Mouse (Mus musculus) erythroblast, embryonic 14.5 days (primary cell): ENCODE data around the gene Tmem121. TPM values are rescaled to one million over a fixed set of nuclear protein-coding genes. Genes with fewer than 3 reads are reported as not detected.

ENCODE experiments used
- H3K27me3 ChIP-seq: 2 replicates; pipeline ENCODE4 v1.6.1; 2012; ENCODE audit warnings: inconsistent platforms; ENCODE audit not compliant: control insufficient read depth
- H3K36me3 ChIP-seq: 2 replicates; pipeline ENCODE4 v1.6.1; 2012; ENCODE audit warnings: mild to moderate bottlenecking, inconsistent platforms; ENCODE audit not compliant: control insufficient read depth
- H3K4me1 ChIP-seq: 2 replicates; pipeline ENCODE4 v1.6.1; 2012; ENCODE audit warnings: inconsistent platforms; ENCODE audit not compliant: control insufficient read depth
- H3K4me3 ChIP-seq: replicated peaks from 2 replicates; pipeline ENCODE3; 2012; ENCODE audit warnings: moderate library complexity, mild to moderate bottlenecking, inconsistent platforms
- H3K9me3 ChIP-seq: 2 replicates; pipeline ENCODE4 v1.6.1; 2012; ENCODE audit warnings: low read length, inconsistent platforms, mixed read lengths; ENCODE audit not compliant: control insufficient read depth
- GATA1 ChIP-seq: IDR thresholded peaks from 2 replicates; pipeline ENCODE4 v1.6.1; 2012; ENCODE audit warnings: low read length, inconsistent platforms, mixed read lengths
- TAL1 ChIP-seq: IDR thresholded peaks from 3 replicates; pipeline ENCODE4 v1.6.1; 2012; ENCODE audit warnings: low read length, inconsistent platforms, mixed read lengths
- polyA plus RNA-seq: library from polyadenylated mRNA; stranded (reverse); fragments of >175 nt; gene quantifications from 2 replicates; pipeline ENCODE4 v1.2.3, GENCODE M21; 2012

Tmem121 gene
- polyA plus RNA-seq, 1 experiment, result not detected

DNA sequence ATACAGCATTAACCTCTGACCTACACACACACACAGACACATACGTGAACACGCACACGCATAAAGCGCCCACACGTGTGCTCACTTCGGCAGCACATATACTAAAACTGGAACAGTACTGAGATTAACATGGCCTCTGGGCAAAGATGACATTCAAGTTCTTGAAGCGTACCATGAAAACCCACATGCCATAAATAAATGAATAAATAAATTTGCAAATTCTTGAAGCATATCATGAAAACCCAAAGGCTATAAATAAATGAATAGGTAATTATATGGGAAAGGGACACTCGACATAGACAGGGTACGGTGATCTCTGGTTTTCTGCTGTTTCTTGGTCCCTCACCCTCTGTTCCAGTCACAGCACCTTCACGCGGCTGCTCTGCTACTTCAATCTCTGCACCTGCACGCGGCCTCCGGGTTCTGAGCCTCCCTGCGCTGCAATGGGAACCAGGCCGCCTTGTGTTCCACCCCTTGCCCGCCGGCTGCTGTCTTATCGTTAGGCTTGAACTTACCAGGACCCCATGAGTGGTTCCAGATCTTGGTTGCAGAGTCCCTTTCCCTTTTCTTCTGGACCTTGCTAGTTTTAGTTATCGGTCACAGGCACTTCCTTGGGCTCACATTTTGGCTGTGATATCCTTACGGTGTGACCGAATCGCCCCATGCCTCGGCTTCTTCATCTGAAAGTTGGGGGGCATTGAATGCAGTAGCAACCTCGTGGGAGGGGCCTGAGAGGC lies 28.5 kb downstream of the Tmem121 start:
- H3K4me1 ChIP-seq, result peaks cover 4% of the 10 kb centered on the region; the same call in 1 of the 2 replicates
- H3K36me3 ChIP-seq, result no peaks in the 10 kb centered on the region
- no peaks in the 10 kb centered on the region for H3K9me3 ChIP-seq
- TF ChIP-seq GATA1 (no peak), TAL1 (no peak)
- H3K4me3 ChIP-seq, result no peak overlapping the region
- no peaks in the 10 kb centered on the region for H3K27me3 ChIP-seq

DNA sequence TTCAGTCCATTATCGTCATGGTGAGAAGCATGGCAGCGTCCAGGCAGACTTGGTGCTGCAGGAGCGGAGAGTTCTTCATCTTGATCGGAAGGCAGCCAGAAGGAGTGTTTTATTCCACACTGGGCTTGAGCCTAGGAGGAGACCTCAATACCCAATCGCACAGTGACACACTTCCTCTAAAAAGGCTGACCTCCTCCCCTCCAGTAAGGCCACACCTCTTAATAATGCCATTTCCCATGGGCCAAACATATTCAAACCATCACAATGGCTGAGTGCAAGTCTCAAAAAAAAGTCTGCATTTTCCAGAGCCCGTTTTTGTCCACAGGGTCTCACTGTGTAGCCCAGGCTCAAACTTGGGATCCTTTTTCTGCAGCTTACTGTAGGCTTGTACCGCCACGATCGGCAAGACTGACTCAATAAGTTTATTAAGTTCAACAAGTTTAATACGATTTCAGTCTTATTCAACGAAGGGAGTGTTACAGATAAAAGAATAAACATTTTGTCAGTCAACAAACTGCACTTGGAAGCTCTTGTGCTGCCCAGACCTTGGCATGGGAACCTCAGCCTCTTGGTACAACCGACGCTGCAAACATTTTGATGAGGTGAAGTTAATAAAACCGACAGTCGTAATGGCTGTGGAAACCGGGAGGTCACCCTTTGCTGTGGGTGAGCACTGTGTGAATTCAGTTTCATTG lies 29.4 kb downstream of the Tmem121 start:
- no peak for TF ChIP-seq GATA1
- no peak for TF ChIP-seq TAL1
- H3K4me3 ChIP-seq, result no peak overlapping the region

DNA sequence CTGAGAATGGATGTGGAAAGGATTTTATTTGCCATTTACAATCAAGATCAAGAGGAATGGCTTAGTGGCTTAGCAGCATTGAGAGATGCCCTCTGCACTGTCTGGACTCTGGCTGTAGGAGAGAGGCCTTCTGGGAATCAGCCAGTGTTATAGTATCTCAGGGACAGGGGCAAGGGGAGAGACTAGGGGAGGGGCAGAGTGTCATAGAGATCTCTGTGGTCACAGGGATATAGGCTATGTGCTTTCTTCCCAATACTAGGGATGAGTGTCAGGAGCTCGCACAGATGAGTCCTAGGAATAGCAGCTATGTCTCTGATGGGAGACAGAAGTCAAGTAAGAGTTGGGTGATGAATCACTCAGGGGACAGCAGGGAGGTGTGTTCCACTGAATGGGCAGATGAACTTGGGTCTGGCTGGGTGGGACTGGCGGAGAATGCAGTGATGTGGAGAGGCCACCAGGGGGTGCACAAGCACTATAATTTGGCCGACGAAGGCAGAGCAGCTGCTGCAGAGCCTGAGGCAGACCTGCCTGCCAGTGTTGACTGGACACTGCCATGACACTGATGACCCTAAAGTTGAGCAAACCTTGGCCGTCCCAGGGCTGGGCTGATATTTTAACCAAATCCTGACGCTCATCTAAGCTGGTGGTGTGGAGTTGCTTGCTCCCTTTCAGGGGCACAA lies 30.1 kb downstream of the Tmem121 start:
- no peaks in the 10 kb centered on the region for H3K27me3 ChIP-seq
- no peak for TF ChIP-seq TAL1
- no peak for TF ChIP-seq GATA1

More for the DNA sequence above, 29.4 kb downstream of the Tmem121 start:
- Histone ChIP-seq H3K4me1 (peaks cover 4% of the 10 kb centered on the region; the same call in 1 of the 2 replicates), H3K9me3 (no peaks in the 10 kb centered on the region), H3K27me3 (no peaks in the 10 kb centered on the region), H3K36me3 (no peaks in the 10 kb centered on the region)

GRCm38 (mm10) chr12:113217306-113218242 lies 31.8 kb downstream of the Tmem121 start:
- no peak overlapping the region for H3K4me3 ChIP-seq
- TF ChIP-seq GATA1, result no peak
- no peak for TF ChIP-seq TAL1

More for the DNA sequence above, 30.1 kb downstream of the Tmem121 start:
- H3K4me1 ChIP-seq, result peaks cover 4% of the 10 kb centered on the region; the same call in 1 of the 2 replicates
- H3K36me3 ChIP-seq, result no peaks in the 10 kb centered on the region
- H3K9me3 ChIP-seq, result no peaks in the 10 kb centered on the region
- H3K4me3 ChIP-seq, result no peak overlapping the region

GRCm38 (mm10) chr12:113219867-113220266 lies 34.1 kb downstream of the Tmem121 start:
- H3K4me1 ChIP-seq, result peaks cover 12% of the 10 kb centered on the region
- H3K4me3 ChIP-seq, result no peak overlapping the region
- no peaks in the 10 kb centered on the region for H3K36me3 ChIP-seq
- no peak for TF ChIP-seq TAL1
- TF ChIP-seq GATA1, result no peak
- no peaks in the 10 kb centered on the region; the same call in 1 of the 2 replicates for H3K9me3 ChIP-seq
- no peaks in the 10 kb centered on the region for H3K27me3 ChIP-seq

More at GRCm38 (mm10) chr12:113217306-113218242, 31.8 kb downstream of the Tmem121 start:
- Histone ChIP-seq H3K9me3 (no peaks in the 10 kb centered on the region), H3K36me3 (no peaks in the 10 kb centered on the region), H3K27me3 (no peaks in the 10 kb centered on the region), H3K4me1 (peaks cover 12% of the 10 kb centered on the region)

GRCm38 (mm10) chr12:113220447-113220846 lies 34.7 kb downstream of the Tmem121 start:
- Histone ChIP-seq H3K4me3 (no peak overlapping the region), H3K27me3 (no peaks in the 10 kb centered on the region), H3K36me3 (no peaks in the 10 kb centered on the region), H3K9me3 (peaks cover 3% of the 10 kb centered on the region; the same call in 1 of the 2 replicates), H3K4me1 (peaks cover 12% of the 10 kb centered on the region)
- no peak for TF ChIP-seq TAL1
- TF ChIP-seq GATA1, result no peak

- Histone ChIP-seq H3K4me1 (peaks cover 12% of the 10 kb centered on the region), H3K4me3 (no peak overlapping the region), H3K36me3 (no peaks in the 10 kb centered on the region), H3K9me3 (peaks cover 6% of the 10 kb centered on the region; the same call in 1 of the 2 replicates), H3K27me3 (no peaks in the 10 kb centered on the region)
- no peak for TF ChIP-seq GATA1
- no peak for TF ChIP-seq TAL1
Measured at GRCm38 (mm10) chr12:113221289-113221688, 35.6 kb downstream of the Tmem121 start.

- Histone ChIP-seq H3K27me3 (no peaks in the 10 kb centered on the region), H3K9me3 (peaks cover 6% of the 10 kb centered on the region; the same call in 1 of the 2 replicates), H3K4me3 (peak overlapping the region; percentile 18), H3K36me3 (no peaks in the 10 kb centered on the region), H3K4me1 (peaks cover 12% of the 10 kb centered on the region)
- TF ChIP-seq GATA1 (no peak), TAL1 (no peak)
Measured at GRCm38 (mm10) chr12:113222121-113222636, 36.4 kb downstream of the Tmem121 start.
